Mouse (Mus musculus) c-Kit-positive CD71-positive TER-119-negative erythroid progenitor cells, embryonic 14.5 days (primary cell): ENCODE results near the gene Foxi3.

ENCODE experiments used
- DNase-seq: peaks from one replicate; pipeline ENCODE4 v3.0.0-alpha.2; 2013; ENCODE audit warnings: low read depth

The Foxi3 gene

GRCm38 (mm10) chr6:70996123-70996723 lies 39.9 kb downstream of the Foxi3 start:
- DNase-seq = no peak

GRCm38 (mm10) chr6:71002656-71003055 lies 46.3 kb downstream of the Foxi3 start:
- DNase-seq = no peak

- no peak for DNase-seq
Measured at GRCm38 (mm10) chr6:71004161-71004560, 47.8 kb downstream of the Foxi3 start.
